Mouse (Mus musculus) heart, embryonic 13.5 days (tissue): Measurements from ENCODE around the gene Padi4. TPM values are rescaled to one million over a fixed set of nuclear protein-coding genes. Genes with fewer than 3 reads are reported as not detected.

Experiments used
- ATAC-seq: fragments of 200-750 bp; cut with Nextera tagmentation; 2 replicates; pipeline ENCODE4 v1.8.0; 2017; ENCODE audit warnings: moderate TSS enrichment; ENCODE audit not compliant: insufficient number of reproducible peaks, low FRiP score, low TSS enrichment; ENCODE audit errors: extremely low read depth
- H3K27ac ChIP-seq: fragments of 300-500 bp; sonication (generic); replicated peaks from 2 replicates; pipeline ENCODE4 v1.5.1; 2015; ENCODE audit warnings: moderate library complexity, mild to moderate bottlenecking, inconsistent platforms
- H3K27me3 ChIP-seq: fragments of 300-500 bp; sonication (generic); replicated peaks from 2 replicates; pipeline ENCODE4 v1.6.1; 2015; ENCODE audit warnings: mild to moderate bottlenecking, inconsistent platforms
- H3K36me3 ChIP-seq: fragments of 300-500 bp; sonication (generic); 2 replicates; pipeline ENCODE4 v1.6.1; 2015; ENCODE audit warnings: mild to moderate bottlenecking, inconsistent platforms
- H3K4me1 ChIP-seq: fragments of 300-500 bp; sonication (generic); 2 replicates; pipeline ENCODE4 v1.6.1; 2015; ENCODE audit warnings: inconsistent platforms
- H3K4me2 ChIP-seq: fragments of 300-500 bp; sonication (generic); 2 replicates; pipeline ENCODE4 v1.6.1; 2015; ENCODE audit warnings: inconsistent platforms, mild to moderate bottlenecking, moderate library complexity
- H3K4me3 ChIP-seq: fragments of 300-500 bp; sonication (generic); 2 replicates; pipeline ENCODE4 v1.5.1; 2015; ENCODE audit warnings: moderate library complexity, mild to moderate bottlenecking, inconsistent platforms
- H3K9ac ChIP-seq: fragments of 300-500 bp; sonication (generic); 2 replicates; pipeline ENCODE4 v1.6.1; 2015; ENCODE audit warnings: inconsistent platforms, mild to moderate bottlenecking, moderate library complexity
- H3K9me3 ChIP-seq: fragments of 300-500 bp; sonication (generic); 2 replicates; pipeline ENCODE4 v1.6.1; 2016; ENCODE audit warnings: inconsistent platforms
- WGBS: fragments of 180-500 bp; shearing (Covaris S2); methylation state at CpG from one replicate; pipeline ENCODE4 v1.1.7; 2015; ENCODE audit warnings: mixed read lengths; 5-methylcytosine and 5-hydroxymethylcytosine counted together
- polyA plus RNA-seq: library from polyadenylated mRNA; unstranded; fragments of >200 nt; fragmentation: Nextera tagmentation; extraction: Ambion mirVana; gene quantifications from 2 replicates; pipeline ENCODE4 v1.2.1, GENCODE M21; 2015

Gene Padi4
- polyA plus RNA-seq, 1 experiment from 2014 or later: 2.1 TPM

- H3K9ac ChIP-seq: no peak within 1 kb of the TSS
- no peak for ATAC-seq
- no peak within 1 kb of the TSS for H3K4me2 ChIP-seq
- peak within 1 kb of the TSS; percentile 70; the same call in 1 of the 2 replicates for H3K27ac ChIP-seq
- H3K4me3 ChIP-seq: no peak within 1 kb of the TSS
- 0 out of 2 replicates have a peak, but pooled peaks cover 17% of the 10 kb centered on the region for H3K27me3 ChIP-seq
- 65% methylated on average over 15 of the region's 16 CpGs for whole genome bisulfite sequencing
- peaks cover 62% of the 10 kb centered on the region for H3K4me1 ChIP-seq
- no peaks in the 10 kb centered on the region for H3K36me3 ChIP-seq
- no peaks in the 10 kb centered on the region for H3K9me3 ChIP-seq
Measured at GRCm38 (mm10) chr4:140810458-140811260, 36.6 kb upstream of the Padi4 start, which contains the start of gene Padi3. Gene Padi3, minus strand, starts transcription at chr4:140810648.

DNA sequence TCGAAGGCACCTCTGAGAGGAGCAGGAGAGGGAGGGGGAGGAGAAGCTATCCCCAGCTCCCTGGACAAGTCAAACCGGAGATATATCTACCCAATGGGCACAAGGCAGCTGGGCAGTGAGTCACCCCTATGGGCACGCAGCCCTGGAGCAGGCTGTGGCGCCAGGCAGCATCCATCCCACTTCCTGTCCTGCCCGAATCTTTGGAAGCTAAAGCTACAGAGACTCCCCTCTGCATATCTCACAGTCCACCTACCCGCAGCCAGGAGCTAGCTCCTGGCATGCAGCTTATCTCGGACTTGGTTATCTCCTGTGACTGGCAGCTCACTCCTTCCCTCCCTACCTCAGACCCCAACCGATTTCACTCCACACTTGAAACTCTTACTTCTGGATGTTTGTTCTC lies 35.1 kb upstream of the Padi4 start:
- 0 out of 2 replicates have a peak, but pooled peaks cover 17% of the 10 kb centered on the region for H3K27me3 ChIP-seq
- no peak overlapping the region for H3K4me2 ChIP-seq
- H3K9me3 ChIP-seq: no peaks in the 10 kb centered on the region
- ATAC-seq: no peak
- WGBS: 18% methylated on average over 8 of the region's 8 CpGs
- no peak overlapping the region for H3K4me3 ChIP-seq
- H3K9ac ChIP-seq: no peak overlapping the region
- no peak overlapping the region for H3K27ac ChIP-seq
- peaks cover 60% of the 10 kb centered on the region for H3K4me1 ChIP-seq
- H3K36me3 ChIP-seq: no peaks in the 10 kb centered on the region

DNA sequence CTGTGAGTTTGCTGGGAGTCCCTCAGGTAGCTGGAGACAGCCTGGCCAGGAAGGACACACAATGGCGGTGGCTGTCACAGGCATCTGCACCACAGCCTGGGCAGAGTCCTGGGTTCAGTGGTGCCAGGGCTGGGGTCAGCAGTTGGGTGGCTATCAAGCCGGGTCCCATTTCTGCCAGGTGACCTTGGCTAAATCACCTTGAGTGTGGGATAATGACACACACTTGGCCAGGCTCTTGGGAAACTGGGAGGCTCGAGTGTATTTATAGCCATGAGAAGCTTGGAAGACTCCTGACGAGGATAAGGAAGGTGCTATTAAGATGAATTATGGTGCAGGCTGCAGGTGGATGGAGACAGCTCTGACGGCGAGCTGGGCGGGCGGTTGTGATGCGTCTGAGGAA lies 30.6 kb upstream of the Padi4 start:
- H3K27ac ChIP-seq: no peak overlapping the region

GRCm38 (mm10) chr4:140801364-140801763 lies 27.3 kb upstream of the Padi4 start:
- Histone ChIP-seq H3K27ac (no peak overlapping the region), H3K9ac (no peak overlapping the region), H3K36me3 (no peaks in the 10 kb centered on the region), H3K4me1 (peaks cover 9% of the 10 kb centered on the region; the same call in 1 of the 2 replicates), H3K9me3 (no peaks in the 10 kb centered on the region), H3K4me2 (no peak overlapping the region), H3K27me3 (peaks cover 7% of the 10 kb centered on the region; the same call in 1 of the 2 replicates), H3K4me3 (no peak overlapping the region)
- 81% methylated on average over 3 of the region's 3 CpGs for WGBS
- ATAC-seq: no peak

More for the DNA sequence above, 30.6 kb upstream of the Padi4 start:
- H3K4me1 ChIP-seq: peaks cover 23% of the 10 kb centered on the region
- H3K9me3 ChIP-seq: no peaks in the 10 kb centered on the region
- H3K27me3 ChIP-seq: peaks cover 12% of the 10 kb centered on the region; the same call in 1 of the 2 replicates
- no peak overlapping the region for H3K4me3 ChIP-seq
- no peak overlapping the region for H3K9ac ChIP-seq
- ATAC-seq: no peak
- no peaks in the 10 kb centered on the region for H3K36me3 ChIP-seq
- WGBS: 58% methylated on average over 9 of the region's 9 CpGs
- H3K4me2 ChIP-seq: no peak overlapping the region

DNA sequence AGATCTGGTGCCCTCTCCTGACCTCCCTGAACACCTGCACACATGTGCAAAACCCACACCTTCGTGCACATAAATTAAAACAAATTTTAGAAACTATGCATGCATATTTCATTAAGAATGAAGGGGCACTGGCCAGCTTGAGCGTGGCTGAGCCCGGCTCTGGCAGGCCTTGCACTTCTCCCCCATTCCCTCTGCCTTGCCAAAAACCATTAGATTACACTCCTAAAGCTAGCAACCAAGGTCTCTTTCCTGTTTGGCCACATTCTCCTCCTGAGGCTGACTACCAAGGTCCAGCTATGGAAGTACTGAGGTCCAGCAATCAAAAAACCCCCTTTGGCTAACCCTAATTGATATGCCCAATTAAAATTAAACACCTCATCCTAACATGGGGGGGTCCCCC lies 22.8 kb upstream of the Padi4 start:
- ATAC-seq: no peak
- Histone ChIP-seq H3K4me3 (no peak overlapping the region), H3K27ac (no peak overlapping the region), H3K9me3 (no peaks in the 10 kb centered on the region), H3K9ac (no peak overlapping the region), H3K4me2 (no peak overlapping the region), H3K27me3 (0 out of 2 replicates have a peak, but pooled peaks cover 10% of the 10 kb centered on the region), H3K4me1 (no peaks in the 10 kb centered on the region), H3K36me3 (no peaks in the 10 kb centered on the region)
- 69% methylated on average over 3 of the region's 3 CpGs for WGBS

GRCm38 (mm10) chr4:140794678-140795077 lies 20.6 kb upstream of the Padi4 start:
- no peak overlapping the region for H3K4me3 ChIP-seq
- H3K9ac ChIP-seq: no peak overlapping the region
- no peaks in the 10 kb centered on the region for H3K36me3 ChIP-seq
- 0 out of 2 replicates have a peak, but pooled peaks cover 10% of the 10 kb centered on the region for H3K27me3 ChIP-seq
- no peak for ATAC-seq
- H3K9me3 ChIP-seq: no peaks in the 10 kb centered on the region
- H3K4me2 ChIP-seq: no peak overlapping the region
- H3K4me1 ChIP-seq: peaks cover 9% of the 10 kb centered on the region
- no peak overlapping the region for H3K27ac ChIP-seq
- 80% methylated on average over 9 of the region's 9 CpGs for WGBS

GRCm38 (mm10) chr4:140793795-140794194 lies 19.8 kb upstream of the Padi4 start:
- ATAC-seq: no peak
- WGBS: 61% methylated on average over 9 of the region's 9 CpGs
- no peak overlapping the region for H3K4me3 ChIP-seq
- no peak overlapping the region for H3K4me2 ChIP-seq
- 0 out of 2 replicates have a peak, but pooled peaks cover 10% of the 10 kb centered on the region for H3K27me3 ChIP-seq
- H3K27ac ChIP-seq: no peak overlapping the region
- no peaks in the 10 kb centered on the region for H3K9me3 ChIP-seq
- no peaks in the 10 kb centered on the region for H3K36me3 ChIP-seq
- H3K9ac ChIP-seq: no peak overlapping the region
- H3K4me1 ChIP-seq: peaks cover 15% of the 10 kb centered on the region

DNA sequence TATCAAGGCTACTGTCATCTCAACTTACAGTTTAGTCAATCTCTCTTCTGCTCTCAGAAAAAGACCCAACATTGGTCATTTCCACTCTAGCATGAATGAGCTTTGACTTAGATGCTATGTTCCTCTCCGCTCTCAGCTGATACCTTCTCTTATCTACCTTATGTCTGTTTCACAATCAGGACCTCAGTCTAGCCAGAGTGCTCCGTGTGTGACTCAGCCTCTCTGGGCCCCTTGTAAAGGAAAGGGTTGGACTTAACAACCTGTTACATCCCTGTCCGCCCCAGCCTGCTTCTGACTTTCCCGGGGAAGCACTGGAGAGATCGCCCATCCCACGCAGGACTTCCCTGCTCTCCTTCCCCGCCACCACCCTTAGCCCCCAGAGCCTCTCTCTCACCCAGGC lies 18.5 kb upstream of the Padi4 start:
- Histone ChIP-seq H3K9me3 (no peaks in the 10 kb centered on the region), H3K4me3 (no peak overlapping the region), H3K4me1 (peaks cover 15% of the 10 kb centered on the region), H3K27me3 (0 out of 2 replicates have a peak, but pooled peaks cover 10% of the 10 kb centered on the region), H3K9ac (no peak overlapping the region), H3K27ac (no peak overlapping the region), H3K4me2 (no peak overlapping the region), H3K36me3 (no peaks in the 10 kb centered on the region)
- no peak for ATAC-seq
- WGBS: 68% methylated on average over 7 of the region's 7 CpGs

DNA sequence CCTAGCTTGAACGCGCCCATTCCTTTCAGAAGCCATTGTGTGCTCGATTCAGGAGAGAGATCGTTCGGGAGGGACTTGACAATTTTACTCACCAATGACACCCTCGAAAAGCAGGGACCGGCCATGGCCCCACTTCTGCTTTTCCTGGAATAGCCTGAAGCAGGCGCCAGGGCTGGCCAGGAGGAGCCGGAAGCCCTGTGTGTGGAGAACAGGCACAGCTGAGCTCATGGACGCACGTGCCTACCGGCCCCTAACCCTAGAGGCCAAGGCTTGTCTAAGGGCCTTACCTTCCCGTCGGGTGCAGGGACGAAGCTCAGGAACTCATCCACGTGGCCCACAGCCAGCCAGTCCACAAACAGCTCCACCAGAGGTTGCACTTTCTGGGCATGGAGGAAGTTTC lies 17.0 kb upstream of the Padi4 start:
- ATAC-seq: no peak
- Histone ChIP-seq H3K9me3 (peaks cover 5% of the 10 kb centered on the region; the same call in 1 of the 2 replicates), H3K36me3 (no peaks in the 10 kb centered on the region), H3K27me3 (0 out of 2 replicates have a peak, but pooled peaks cover 10% of the 10 kb centered on the region), H3K27ac (no peak overlapping the region), H3K4me1 (peaks cover 15% of the 10 kb centered on the region), H3K9ac (no peak overlapping the region), H3K4me3 (no peak overlapping the region), H3K4me2 (no peak overlapping the region)
- WGBS: 82% methylated on average over 16 of the region's 16 CpGs

DNA sequence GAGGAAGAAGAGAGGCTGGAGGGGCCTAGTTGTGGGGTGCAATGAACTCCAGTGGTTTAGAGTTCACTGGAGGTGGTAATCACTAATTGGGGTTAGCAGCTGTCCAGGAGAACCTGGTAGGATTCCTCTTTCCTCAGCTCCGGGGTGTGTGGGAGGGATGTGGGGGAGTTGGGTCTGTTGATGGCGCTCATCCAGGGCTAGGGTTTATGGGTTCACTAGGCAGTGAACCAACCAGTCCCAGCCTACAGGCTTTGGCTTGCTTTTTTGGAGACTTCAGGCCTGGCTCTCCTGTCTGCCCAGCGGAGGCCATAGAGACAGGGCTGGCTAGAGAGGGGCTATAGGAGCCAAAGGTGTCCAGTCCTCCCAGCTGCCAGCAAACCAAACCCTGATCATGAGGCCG lies 15.9 kb upstream of the Padi4 start:
- Histone ChIP-seq H3K4me2 (no peak overlapping the region), H3K4me1 (peaks cover 15% of the 10 kb centered on the region), H3K4me3 (no peak overlapping the region), H3K27me3 (0 out of 2 replicates have a peak, but pooled peaks cover 10% of the 10 kb centered on the region), H3K9ac (0 out of 2 replicates have a peak overlapping the region, but pooled peaks have one; percentile 19), H3K27ac (no peak overlapping the region), H3K36me3 (no peaks in the 10 kb centered on the region), H3K9me3 (peaks cover 5% of the 10 kb centered on the region; the same call in 1 of the 2 replicates)
- ATAC-seq: no peak
- WGBS: 76% methylated on average over 4 of the region's 4 CpGs

GRCm38 (mm10) chr4:140788983-140789382 lies 14.9 kb upstream of the Padi4 start:
- H3K27me3 ChIP-seq: 0 out of 2 replicates have a peak, but pooled peaks cover 10% of the 10 kb centered on the region
- no peak overlapping the region for H3K4me3 ChIP-seq
- H3K27ac ChIP-seq: no peak overlapping the region
- H3K9me3 ChIP-seq: peaks cover 5% of the 10 kb centered on the region; the same call in 1 of the 2 replicates
- no peak for ATAC-seq
- H3K4me2 ChIP-seq: no peak overlapping the region
- H3K9ac ChIP-seq: no peak overlapping the region
- WGBS: 46% methylated on average over 6 of the region's 6 CpGs
- no peaks in the 10 kb centered on the region for H3K36me3 ChIP-seq
- H3K4me1 ChIP-seq: peaks cover 15% of the 10 kb centered on the region
